Mouse (Mus musculus): ENCODE data around the gene Hibadh. TPM values are rescaled to one million over a fixed set of nuclear protein-coding genes. Genes with fewer than 3 reads are reported as not detected.

Gene Hibadh
- 84.5 TPM for polyA plus RNA-seq (2015; fragmentation: Illumina TruSeq; extraction: RNeasy Lipid Tissue Mini Kit (QIAGEN cat#74804); ENCODE audit: insufficient read depth, low replicate concordance)

DNA sequence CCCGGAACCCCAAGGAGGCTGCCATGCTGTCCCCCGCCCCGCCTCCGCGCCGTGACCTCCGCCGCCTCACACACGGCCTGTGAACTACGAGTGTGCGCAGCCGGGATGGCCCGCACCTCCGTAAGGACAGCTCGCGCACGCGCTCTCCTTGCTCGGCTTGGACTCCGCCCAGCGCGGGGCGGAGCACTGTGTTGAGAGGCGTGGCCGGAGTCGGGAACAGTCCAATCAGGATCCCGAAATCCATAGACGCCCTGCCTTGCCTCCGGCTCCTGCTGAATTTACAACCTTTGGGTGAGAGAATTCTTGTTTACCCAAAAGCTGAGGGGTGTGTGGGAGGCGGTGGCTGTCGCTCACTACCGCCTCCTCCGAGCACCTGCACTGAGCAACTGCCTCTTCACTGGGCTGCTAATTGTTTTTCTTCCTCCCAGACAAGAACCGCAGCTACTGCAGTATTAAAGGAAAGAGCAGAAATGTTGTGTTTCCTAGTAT, at the start of gene Hibadh:
TSS of gene Hibadh (minus strand) at position 166 of the 489 bp plus-strand sequence.

Other genes with a start within 250 kb of the Hibadh start
- gene Tax1bp1, start 73.3 kb upstream of the Hibadh start, polyA plus RNA-seq (2015; fragmentation: Illumina TruSeq; extraction: RNeasy Lipid Tissue Mini Kit (QIAGEN cat#74804); ENCODE audit: insufficient read depth, low replicate concordance): 205 TPM